Mouse (Mus musculus) right cerebral cortex, postnatal 4 days (tissue): ENCODE data around the gene Abhd4.

Experiments
- DNase-seq: peaks from one replicate; pipeline ENCODE4 v3.0.0-alpha.2; 2022

Abhd4 gene

DNA sequence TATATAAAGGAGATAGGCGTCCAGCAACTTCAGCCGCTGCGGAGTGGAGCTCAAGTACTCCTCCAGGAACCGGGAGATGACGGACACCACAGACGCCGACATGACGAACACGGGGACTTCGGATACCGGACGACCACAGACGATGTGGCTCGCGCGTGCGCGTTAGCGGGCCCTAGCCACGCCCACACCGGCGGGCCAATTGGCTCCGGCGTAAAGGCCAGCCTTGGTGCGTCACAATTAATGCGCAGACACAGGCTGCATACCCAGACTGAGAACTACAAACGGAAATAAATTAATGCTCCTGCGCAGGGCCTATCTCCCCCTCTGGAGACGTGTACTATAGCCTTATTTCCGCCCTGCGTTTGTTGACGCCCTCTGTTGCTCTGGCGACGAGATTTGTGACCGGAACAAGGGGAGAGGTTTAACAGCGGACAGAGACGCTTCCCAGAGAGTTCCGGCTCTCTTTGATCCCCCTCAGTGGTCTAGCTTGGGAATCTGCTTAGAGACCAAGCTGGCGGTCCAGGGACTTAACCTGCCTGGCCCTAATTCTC lies at the start of gene Abhd4, which contains the start of gene Dad1:
Gene Abhd4, plus strand, starts transcription at position 448 of the 551 bp plus-strand sequence.
Gene Dad1, minus strand, starts transcription at position 364 of the 551 bp plus-strand sequence.
- peak; percentile 96 for DNase-seq

DNA sequence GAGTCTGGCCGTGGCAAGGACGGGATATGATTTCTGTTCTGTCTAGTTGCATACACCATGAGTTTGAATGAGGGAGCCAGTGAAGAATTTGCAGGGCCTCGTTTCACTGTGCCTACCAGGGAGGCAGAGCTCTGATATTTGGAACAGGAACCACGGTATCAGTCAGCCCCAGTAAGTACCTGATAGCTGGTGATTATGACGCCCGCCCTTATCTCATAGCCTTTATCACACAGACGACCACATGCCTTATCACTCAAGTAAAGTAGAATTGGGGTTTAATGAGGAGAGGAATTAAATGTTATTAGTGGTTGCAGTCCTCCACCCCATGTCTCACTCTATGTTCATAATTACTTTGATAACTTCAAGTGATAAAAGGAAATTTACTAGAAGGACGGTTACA lies 49.7 kb upstream of the Abhd4 start:
- no peak for DNase-seq

DNA sequence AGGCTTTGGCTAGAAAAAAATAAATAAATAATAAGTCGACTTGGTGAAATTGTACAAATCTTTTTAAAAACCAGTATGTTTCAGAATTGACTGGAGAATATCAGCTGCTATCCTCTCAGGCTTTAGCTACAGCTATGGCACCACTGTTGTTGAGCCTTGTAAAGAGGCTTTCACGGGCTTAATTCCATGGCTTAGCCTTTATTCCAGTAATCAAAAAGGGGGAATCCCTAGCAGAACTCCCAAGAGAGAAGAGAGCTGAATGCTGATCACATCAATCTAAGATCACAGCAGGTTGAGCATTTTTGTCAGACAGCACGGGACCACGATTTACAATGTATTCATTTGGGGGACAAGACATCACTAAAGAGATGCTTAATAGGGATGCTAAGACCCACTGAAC lies 49.2 kb upstream of the Abhd4 start:
- DNase-seq, result no peak

DNA sequence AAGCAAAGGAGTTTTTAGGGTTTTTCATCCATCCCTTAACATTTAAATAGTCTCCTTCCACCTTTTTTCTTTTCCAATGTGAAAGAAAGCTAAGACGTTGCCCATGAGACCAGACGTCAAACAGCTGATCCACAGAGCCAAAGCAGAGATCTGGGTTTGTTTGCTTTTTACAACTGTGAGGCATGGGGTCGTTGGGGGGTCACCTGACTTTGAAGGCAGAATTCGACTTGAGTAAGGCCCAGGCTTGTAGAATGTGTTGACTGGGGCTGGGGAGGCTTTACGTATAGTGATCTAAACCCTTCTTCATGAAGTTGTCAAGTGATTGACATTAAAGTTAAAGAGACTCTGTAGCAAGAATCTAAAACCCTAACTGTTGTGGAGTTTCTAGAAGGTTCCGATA lies 48.1 kb upstream of the Abhd4 start:
- DNase-seq, result no peak

DNA sequence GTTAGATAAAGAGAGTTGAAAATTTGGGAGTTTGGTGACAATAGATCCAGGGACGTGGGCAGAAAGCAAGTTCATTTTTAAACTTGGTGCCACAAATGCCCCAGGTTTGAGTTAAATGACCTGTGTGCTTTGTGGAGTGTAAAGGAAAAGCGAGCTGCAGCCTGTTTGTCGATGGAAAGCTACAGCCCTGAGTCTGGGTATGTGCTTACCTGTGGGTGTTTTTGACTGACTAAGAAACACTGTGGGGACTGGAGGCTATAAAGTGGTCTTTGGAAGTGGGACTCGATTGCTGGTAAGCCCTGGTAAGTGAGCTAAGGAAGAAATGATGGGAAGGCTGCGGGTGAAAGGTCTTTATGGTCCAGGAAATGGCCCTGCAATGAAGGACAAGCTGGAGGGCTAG lies 47.7 kb upstream of the Abhd4 start:
- no peak for DNase-seq

DNA sequence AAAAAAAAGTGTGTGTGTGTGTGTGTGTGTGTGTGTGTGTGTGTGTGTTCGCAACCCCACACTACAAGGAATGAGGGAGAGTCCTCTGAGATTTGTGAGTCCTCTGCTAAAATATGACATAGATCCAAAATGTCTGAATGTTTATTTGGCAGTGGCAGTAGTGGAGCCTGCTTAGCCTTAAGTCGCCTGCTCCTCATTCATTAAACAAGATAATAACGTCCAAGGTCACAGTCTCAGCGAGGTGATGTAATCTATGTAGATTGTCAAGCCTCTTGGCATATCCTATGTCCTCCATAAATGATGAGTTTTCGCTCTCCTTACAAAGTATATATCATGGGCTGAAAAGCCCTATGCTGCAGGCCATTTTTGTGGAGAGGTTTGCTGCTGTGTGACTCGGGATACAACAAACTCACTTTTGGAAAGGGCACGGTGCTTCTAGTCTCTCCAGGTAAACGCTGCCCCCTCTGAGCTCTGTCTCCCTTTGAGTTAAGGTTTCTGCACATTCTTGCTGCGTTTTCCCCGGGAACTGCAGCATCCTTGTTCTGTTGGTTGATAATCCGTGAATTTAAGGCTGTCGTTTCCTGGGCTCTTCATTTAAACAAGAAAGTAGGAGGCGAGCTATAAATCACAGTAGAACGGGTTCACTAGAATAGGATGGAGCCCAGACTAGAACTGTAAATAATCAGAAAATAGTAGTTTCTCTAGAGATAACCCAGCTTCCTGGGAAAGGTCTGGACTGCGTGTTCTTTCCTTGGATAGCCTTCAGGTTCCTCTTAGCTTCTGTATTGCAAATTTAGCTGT lies 47.0 kb upstream of the Abhd4 start:
- DNase-seq, result no peak

DNA sequence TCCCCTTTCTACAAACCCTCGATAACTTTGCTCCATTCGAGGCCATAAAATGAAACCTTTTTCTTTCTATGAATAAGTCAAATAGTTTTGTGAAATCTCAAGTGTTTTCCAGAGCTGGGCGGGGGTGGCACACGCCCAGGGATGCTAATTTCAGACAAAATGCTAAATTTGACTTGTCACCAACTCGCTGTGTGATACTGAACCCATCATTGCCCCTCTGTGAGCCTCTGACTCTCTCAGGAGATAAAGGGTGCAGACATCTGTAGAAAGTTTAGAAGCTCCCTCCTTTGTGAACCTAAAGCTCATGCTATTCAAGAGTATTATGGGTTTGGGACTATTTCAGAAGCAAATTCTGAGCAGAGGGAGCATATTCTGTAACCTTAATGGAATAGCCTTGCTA lies 46.1 kb upstream of the Abhd4 start:
- DNase-seq, result no peak

DNA sequence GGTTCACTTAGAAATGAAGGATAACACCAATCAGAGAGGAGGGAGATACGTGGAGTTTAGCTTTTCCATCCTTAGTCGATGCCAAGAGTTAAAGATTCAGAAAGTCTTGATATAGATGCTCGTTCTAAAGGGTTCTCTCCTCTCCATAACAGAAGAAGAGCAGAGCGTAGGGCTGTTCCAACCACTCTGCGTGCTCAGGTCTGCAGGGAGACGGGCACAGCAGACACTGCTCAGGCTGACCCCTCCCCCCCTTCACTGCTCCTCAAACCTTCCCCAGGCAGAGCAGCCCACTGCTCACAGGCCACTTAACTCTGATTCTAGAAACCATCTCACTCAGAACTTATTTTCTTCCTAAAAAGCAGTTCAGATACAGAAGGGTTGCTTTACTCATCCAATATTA lies 45.2 kb upstream of the Abhd4 start:
- no peak for DNase-seq

DNA sequence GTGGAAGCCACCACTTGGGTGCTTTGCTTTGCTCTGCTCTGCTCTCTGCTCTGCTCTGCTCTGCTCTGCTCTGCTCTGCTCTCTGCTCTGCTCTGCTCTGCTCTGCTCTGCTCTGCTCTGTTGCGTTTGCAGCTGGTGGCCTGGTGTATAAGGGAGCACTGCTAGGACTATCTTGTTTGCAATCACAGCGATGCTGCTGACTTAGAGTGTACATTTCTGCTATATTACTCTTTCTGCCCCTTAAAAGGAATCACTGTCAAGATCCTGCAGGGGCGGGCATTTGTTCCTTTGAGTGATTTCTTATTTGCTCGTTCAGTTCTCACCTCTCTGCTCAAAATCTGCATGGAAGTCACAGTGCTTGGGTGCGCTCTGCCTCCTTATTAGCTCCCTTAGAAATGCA lies 44.1 kb upstream of the Abhd4 start:
- DNase-seq, result no peak

DNA sequence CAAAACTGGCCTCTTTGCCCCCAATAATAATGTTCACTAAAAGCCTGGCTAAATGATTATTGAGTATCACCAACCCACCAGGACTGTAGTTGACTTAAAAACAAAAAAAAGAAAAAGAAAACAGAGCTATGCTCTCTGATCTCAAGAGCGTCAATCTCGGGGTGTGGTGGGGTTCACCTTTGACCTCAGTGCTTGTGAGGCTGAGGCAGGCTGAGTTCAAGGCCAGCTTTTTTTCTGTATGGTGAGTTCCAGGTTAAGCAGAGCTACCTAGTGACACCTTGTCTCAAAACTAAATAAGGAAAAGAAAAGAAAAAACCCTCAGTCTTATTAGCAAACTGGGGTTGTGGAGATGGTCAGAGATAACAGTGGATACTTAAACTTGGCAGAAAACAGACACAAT lies 43.6 kb upstream of the Abhd4 start:
- DNase-seq, result no peak

DNA sequence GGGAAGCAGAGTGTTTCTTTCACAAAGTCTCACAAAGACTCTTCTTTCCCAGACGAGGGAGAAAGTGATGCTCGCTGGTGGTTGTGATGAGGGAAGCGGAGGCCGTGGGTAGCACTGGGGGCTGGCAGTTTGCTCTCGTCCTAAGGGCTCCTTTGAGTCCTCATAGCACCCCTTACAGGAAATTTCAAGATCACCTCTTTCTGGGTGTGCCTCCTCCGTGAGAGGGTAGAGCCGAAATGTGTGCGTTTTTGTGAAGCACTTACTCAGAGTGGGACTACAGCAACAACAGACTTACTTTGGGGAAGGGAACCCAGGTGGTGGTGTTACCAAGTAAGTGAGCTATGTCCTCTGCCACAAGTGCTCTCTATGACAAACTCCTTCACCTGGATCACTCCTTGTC lies 42.8 kb upstream of the Abhd4 start:
- DNase-seq, result no peak

DNA sequence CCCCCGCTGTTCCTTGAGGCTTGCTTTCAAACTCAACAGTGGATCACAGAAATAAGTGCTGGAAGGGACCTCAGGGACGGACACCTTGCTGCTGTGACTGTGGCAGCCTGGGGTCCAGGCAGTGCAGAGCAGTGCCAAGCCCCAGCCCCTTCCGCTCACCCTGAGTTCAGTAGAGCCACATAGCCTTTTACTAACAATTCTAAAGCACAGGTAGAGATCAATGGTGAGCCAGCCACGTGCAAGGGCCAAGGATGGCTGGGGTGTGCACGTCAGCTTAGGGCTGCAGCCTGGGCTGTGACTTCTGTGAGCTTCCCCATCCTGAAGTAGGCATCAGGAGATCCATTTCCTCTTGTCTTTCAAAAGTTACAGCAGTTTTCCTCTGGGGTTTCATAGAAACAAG lies 42.2 kb upstream of the Abhd4 start:
- no peak for DNase-seq

DNA sequence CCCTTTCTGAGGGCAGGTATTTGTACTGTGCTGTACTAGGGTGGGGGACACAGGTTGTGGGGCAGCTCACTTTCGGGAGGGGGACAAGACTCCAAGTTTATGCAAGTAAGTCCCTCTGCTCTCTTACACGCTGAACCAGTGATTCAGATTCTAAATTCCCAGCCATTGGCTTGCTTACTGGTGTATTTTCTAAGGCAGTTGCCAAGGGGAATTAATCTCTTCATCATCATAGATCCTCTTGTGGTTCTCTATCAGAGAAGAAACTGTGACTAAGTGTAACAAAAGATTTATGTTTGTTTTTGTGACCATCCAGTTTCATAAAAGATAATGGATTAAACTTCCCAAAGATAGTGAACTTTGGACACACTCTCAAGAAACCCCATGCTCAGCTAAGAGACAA lies 40.3 kb upstream of the Abhd4 start:
- DNase-seq, result no peak

DNA sequence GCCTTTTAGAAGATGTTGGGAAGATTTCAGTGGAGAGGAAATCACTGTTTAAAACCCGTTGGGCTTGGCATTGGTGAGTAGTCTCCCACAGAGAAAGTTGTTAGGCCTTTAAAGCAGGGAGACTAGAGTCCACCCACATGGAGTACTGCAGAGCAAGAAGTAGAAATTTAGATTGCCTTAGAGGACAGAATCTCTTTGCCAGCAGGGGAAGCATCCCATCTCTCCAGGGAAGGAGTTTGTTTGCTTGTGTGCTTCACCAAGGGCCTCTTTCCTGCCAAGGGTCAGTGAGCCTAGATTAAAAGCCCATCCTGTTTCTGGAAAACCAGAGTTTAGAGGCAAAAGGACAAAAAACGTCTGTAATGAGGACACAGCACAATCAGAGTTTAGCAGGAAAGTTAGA lies 39.5 kb upstream of the Abhd4 start:
- DNase-seq, result no peak

DNA sequence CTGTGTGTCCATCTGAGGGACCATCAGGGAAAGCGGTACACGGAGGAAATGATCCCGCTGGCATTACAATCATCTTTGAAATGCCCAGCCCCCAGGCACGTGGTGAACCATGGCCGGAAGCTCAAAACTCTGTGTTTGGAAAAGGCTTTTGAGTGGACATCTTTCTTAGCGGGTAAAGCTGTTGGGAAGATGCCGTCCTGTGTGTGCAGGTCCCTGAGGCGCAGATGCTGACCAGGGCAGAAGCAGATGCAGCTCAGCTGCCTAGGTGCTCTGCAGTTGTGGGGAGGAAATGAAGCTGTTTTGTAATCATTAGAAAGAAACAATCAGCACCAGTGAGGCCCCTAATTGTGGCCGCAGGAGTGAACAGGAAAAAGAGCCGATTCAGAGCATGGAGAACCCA lies 39.1 kb upstream of the Abhd4 start:
- no peak for DNase-seq

DNA sequence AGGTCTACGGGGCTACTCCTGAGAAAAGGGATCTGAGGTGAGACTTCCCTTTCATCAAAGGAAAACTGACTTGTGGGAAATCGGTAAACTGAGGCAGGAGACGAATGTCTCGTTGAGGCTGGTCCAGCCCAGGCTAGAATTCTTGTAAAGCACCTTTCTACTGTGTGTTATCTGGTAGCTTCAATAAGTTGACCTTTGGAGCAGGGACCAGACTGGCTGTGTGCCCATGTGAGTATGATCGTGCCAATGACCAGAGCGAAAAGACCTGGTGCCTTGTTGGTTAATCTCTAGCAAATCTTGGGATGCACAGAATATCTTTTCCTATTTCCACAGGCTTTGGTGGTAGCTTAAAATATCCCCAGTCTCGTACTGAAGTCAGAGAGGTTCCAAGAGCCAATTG lies 37.9 kb upstream of the Abhd4 start:
- DNase-seq, result no peak

DNA sequence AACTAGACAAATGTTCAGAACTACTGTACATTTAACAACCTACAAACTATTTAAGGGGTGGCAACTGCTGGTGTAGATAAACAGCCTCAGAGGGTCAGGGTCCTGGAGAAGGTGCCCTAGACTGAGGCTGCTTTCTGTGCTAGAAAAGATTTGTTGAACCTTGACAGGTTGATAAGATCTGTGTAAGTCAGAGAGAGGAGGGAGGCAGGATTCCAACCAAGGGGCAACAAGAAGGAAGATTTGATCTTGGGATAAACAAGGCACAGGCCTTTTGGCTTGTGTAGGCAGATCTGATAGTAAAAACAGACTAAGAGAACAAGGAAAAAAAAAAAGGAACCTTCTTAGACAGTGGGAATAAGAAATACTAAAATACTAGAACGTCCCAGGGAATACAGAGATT lies 35.8 kb upstream of the Abhd4 start:
- no peak for DNase-seq

DNA sequence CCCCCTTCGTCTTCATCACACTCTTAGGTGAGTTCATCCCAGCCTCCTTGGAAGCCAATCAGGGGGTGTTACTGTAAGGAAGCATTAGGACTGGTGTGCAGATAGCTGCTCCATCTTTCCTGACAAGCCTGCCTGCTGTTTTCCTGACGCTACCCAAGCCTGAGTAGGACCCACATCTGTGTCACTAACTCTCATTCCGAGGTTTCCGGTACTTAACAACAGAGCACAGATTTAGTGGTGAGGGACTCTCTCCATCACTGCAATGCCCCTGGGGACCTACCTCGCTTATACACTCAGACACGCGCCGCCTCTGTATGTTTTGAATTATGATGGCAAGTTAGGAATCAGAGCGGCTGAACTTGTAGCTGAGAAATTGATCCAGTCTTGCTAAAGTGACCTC lies 35.3 kb upstream of the Abhd4 start:
- DNase-seq, result no peak

DNA sequence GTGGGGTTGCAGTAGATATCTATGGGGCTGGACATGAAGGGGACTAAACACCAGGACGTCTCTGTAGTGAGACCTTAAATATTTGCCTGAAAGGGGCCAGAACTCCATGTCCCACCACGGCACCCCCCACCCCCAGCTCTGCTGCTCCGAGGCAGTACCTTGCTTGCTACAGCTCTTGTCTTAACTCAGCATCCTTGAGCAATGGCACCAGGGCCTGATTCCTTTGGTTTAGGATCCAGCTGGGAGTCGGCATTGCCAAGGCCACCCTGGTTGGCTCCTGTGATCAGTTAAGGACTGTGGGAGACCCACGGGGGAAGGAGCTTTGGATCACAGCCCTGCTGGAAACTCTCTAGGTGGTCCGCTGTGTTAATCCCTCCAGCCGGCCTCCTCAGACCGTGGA lies 34.7 kb upstream of the Abhd4 start:
- no peak for DNase-seq

DNA sequence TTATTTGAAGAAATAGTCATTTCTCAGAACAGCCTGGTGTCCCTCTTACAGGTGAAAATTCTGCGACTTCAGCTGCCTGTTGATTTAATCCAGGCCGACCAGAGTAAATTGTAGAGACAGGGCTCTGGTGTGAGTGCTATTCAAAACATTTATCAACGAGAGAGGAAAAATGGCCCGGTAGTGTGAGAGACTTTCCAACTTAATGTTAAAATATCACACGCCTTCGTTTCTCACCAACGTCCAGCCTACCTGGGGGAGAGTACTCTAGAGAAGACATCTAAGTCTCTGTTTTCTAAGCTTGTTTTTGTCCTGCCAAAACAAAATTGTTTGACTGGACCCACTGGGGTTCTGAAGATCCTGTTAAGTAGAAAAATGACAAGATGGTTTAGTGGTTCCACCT lies 34.1 kb upstream of the Abhd4 start:
- DNase-seq, result no peak

DNA sequence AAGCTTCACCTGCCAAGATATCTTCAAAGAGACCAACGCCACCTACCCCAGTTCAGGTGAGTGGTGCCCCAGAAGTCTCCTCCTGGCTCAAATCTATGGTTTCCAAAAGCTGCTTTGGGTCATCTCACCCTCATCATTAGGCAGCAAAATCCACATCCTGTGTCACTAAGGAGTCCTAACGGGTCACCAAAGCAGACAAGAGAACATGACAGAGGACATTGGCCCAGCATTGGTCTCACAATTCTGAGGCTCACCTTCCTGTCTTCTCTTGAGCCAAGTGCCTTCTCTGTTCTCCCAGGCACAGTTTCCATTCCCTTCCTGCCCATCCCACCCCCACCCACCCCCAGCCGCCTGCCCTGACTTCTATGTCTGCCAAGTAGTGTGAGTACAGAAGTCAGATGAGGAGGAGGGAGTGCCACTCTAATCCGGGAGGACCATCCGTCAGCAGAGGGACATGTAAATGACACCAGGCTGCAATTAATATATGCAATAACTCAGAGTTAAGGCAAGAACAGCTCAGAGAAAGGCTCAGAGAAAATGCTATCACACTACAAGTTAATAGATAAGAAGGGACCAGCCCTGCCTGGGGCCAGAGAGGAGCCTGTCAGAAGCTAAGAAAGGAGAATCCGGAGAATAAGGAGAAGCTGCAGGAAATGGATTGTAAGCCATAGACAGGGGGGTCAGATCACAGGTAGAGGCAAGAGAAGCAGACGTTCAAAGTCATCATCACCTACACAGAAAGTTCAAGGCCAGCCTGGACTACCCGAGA lies 33.1 kb upstream of the Abhd4 start:
- no peak for DNase-seq

DNA sequence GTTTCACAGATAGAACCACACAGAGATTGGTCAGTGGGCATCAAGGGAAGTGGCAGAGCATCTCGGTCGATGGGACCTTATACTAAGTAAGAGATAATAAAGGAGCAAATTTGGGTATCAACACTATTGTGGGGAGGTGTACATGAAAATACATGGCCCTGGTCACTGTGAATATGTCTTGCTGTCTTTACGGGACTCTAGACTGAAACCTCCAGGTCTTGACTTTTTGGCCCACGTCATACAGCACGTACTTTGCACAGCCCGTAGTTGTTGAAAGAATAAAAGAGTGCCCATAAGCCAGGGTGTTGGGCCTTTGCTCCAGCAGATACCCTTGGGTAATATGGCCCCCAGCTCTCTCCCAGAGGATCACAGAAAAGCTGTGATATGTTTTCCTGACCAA lies 32.3 kb upstream of the Abhd4 start:
- DNase-seq, result no peak

DNA sequence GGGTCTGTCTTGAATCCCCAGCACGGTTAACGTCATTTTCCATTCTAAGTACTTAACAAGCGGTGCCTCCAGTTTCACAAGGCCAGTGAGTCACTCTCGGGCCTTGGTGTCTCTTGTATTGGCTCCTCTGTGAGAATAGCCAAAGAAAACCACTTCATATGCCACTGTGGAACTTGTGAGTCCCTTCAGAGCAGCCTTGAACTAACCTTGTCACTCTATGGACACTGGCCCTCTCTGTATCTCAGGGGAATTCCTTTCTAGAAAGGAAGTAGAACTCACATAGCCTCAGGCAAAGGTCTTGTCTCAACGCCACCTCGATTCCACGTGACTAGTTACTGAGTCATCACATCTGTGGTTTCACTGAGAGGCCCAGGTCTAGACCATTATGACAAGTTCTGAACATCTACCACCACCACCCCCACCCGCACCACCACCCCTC lies 31.7 kb upstream of the Abhd4 start:
- DNase-seq, result no peak
